Mouse (Mus musculus) erythroid progenitor cell, adult 5-6 weeks (primary cell): ENCODE measurements around the gene Snrpa. TPM values are rescaled to one million over a fixed set of nuclear protein-coding genes. Genes with fewer than 3 reads are reported as not detected.
A peak's percentile ranks its signal among the peaks of the same experiment; 100 is the strongest.

Experiments used
- ATAC-seq: replicated peaks from 2 replicates; pipeline ENCODE4 v1.8.0; 2016; ENCODE audit warnings: moderate number of reproducible peaks, mild to moderate bottlenecking, moderate TSS enrichment, inconsistent platforms; ENCODE audit not compliant: poor library complexity, low FRiP score, severe bottlenecking
- total RNA-seq, 2 experiments: library from RNA; stranded (forward) in 1 of 2; stranded (reverse) in 1 of 2; fragments of 150-400 nt in 1 of 2; fragments of 186-747, 209-891 nt in 1 of 2; gene quantifications; 2 replicates each; pipeline versions ENCODE4 v1.2.3 to v1.2.4; 2015 to 2017; ENCODE audit warnings: low replicate concordance in 2 of 2

Gene Snrpa
- total RNA-seq, 2 experiments from 2014 or later = 14.8 to 41.9 TPM

DNA sequence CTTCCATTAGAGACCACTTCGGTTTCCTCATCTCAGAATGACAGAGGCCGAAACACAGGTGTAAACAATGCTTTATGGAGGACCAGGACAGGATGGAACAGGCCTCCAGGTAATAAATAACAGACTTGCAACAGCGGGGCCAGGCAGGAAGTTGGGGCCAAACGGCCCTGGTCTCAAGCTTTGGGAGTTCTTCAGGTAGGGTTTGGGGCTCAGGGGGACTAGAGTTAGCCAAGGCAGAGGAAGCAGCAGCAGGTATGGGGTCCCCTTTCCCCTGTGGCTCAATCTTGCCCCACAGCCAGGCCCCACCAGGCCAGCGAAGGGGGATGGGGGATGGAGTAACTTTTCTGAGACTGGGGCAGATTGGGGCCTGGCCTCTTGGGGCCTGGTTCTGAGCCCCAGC lies 27.7 kb downstream of the Snrpa start:
- no peak for ATAC-seq

GRCm38 (mm10) chr7:27167475-27168094 lies 28.5 kb downstream of the Snrpa start:
- no peak for ATAC-seq

GRCm38 (mm10) chr7:27166614-27167474 lies 29.2 kb downstream of the Snrpa start, which contains the start of gene Egln2:
Egln2 (minus strand) TSS chr7:27166802.
- ATAC-seq = peak; percentile 78

DNA sequence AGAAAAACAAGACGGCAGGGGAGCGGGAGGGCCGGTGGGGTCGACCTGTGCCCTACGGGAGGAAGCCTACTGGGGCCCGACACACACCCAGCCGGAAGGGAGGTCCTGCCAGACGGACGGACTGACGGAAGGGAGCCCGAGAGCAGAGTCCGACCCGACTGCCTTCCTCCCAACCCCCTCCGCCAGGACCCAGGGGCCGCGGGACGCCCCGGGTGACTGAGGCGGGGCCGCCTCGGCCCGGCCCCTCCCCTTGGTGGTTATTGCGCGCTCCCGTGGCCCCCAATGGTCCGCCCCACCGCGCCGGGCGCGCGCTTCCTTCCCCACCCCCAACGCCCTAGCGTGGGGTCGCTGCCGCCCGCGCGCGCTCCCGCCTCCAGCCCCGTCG lies 29.9 kb downstream of the Snrpa start:
- peak; percentile 32 for ATAC-seq

- ATAC-seq = no peak
Measured at GRCm38 (mm10) chr7:27165696-27166095, 30.4 kb downstream of the Snrpa start.

- ATAC-seq = no peak
Measured at GRCm38 (mm10) chr7:27165007-27165655, 30.9 kb downstream of the Snrpa start.

GRCm38 (mm10) chr7:27164112-27164947 lies 31.7 kb downstream of the Snrpa start:
- no peak for ATAC-seq

GRCm38 (mm10) chr7:27163450-27163805 lies 32.6 kb downstream of the Snrpa start:
- ATAC-seq = no peak

GRCm38 (mm10) chr7:27162780-27163449 lies 33.2 kb downstream of the Snrpa start:
- ATAC-seq = no peak

DNA sequence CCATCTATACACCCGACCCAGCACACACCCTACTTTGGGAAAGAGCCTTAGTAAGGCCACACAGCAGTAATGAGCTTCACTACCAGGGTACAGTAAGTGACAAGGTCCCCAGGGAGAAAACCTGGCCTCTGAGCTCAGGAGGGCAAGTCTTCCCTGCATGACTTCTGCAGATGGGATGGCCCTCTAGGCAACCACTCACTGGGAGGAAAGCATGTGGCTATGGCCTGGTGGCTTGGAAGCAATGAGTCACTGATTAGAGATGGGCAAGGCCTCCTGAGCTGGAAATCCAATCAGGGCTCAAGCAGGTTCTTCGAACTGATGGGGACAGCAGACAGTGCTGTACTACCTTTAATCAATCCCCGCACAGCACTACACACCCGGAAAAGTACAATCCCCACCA lies 34.3 kb downstream of the Snrpa start:
- ATAC-seq = no peak

GRCm38 (mm10) chr7:27160921-27161320 lies 35.1 kb downstream of the Snrpa start:
- ATAC-seq = no peak

DNA sequence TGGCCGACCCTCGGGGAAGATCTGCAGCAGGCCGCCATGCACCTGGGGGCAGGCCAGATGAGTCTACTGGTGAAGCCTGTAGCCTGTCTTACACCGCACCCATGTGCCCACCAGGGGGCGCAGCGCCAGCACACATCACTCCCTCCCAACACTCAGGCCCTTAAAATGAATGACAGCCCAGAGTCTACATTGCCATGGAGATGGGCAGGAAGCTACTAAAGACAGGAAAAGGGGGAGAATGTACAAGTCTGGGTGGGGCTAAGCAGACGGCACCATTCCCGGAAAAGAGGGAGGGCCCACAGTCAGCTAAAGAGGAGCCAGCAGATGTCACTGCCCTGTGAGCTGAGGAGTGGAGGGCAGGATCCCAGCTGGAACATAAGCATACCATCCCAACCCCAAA lies 36.2 kb downstream of the Snrpa start:
- peak; percentile 79 for ATAC-seq

DNA sequence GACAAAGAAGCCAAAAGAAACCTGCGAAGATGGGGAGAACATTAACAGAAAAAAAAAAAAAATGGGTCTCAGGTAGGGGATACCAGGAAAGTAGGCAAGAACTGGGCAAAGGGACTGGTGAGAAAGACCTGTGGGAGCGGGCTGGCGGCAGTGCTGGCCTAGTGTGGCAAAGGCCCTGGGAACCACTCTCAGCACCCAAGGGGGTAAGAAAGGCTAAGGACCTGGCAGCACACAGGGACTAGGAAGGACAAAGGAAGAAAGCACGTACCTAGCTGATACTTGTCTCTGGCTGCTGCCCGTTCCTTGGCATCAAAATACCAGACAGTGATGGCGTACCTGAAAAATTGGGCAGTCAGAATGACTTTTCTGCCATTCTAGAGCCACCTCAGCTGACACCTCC lies 36.8 kb downstream of the Snrpa start:
- no peak for ATAC-seq

DNA sequence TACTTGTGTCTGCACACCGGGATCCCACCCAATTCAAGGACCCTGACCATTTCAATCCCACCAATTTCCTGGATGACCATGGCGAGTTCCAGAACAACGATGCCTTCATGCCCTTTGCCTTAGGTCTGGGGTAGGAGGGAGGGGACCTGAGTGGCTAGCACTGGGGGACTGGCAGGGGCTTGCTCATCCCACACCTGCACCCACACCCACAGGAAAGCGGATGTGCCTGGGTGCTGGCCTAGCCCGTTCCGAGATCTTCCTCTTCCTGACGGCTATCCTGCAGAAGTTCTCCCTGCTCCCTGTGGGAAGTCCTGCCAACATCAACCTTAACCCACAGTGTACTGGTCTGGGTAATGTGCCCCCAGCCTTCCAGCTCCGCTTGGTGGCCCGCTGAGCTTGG lies 37.9 kb downstream of the Snrpa start:
- no peak for ATAC-seq

DNA sequence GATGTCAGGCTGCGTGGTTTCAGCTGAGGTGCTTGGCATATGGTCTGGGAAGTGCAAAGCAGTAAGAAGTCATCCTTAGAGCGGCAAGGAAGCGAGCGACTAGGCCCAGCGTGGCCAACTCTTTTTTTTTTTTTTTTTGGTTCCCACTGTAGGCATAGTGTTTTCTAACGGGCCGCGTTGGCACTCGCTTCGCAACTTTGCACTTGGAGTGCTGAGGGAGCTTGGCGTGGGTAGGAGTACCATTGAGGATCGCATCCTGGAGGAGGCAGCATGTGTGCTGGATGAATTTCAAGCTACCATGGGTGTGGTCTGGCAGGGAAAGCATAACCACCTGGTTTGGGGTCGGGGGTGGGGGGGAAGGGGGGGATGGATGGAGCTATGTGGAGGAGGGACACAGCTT lies 40.1 kb downstream of the Snrpa start:
- no peak for ATAC-seq

- ATAC-seq = peak; percentile 43; the same call in 1 of the 2 replicates
Measured at GRCm38 (mm10) chr7:27153205-27153764, 42.8 kb downstream of the Snrpa start, which contains the start of gene Cyp2t4. Cyp2t4 (plus strand) TSS chr7:27153714.
